Mouse (Mus musculus): ENCODE measurements around the gene Zranb2.

Zranb2 gene

DNA sequence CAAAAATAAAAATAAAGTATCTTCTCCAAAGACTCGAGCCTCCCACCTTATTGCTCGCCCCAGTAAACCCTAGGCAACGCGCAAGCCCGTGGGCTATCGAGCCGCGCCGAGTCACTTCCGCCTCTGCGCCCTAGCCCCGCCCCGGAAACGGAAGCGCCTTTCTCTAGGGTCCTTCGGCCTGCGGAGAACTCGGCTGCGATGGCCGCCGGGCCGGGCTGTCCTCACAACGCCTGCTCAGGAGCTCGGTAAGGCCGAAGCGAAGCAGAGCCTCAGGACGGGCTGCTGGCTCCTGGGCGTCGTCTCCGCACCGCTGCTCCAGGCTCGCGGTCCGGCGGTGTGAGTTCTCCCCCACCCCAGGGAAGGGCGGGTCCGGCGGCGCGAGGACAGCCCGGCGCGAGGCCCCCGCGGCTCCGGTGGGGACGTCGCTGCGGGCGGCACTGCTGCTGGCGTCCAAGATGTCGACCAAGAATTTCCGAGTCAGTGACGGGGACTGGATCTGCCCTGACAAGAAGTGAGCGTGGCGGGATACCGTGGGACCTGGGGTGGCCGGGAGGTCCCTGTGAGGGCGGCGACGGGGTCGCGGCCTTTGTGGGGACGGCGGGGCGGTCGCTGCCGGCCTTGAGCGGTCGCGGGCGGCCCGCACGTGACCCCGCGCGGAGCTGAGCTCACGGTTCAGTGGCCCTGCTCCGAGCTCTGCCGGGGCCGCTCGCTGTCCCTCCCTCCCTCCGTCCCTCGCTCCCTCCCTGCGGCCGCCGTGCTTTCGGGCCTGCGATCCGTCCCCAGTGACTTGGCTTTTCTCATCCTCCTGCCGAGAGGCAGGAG, at the start of gene Zranb2:
Gene Zranb2 (plus strand): TSS at position 197 of the 822 bp plus-strand sequence.
- DNase-seq (ENCODE audit: low read depth, low spot score) = peak; percentile 95

GRCm38 (mm10) chr3:157492043-157492442, 41.9 kb upstream of the Zranb2 start:
- DNase-seq (ENCODE audit: low read depth, low spot score) = no peak

DNA sequence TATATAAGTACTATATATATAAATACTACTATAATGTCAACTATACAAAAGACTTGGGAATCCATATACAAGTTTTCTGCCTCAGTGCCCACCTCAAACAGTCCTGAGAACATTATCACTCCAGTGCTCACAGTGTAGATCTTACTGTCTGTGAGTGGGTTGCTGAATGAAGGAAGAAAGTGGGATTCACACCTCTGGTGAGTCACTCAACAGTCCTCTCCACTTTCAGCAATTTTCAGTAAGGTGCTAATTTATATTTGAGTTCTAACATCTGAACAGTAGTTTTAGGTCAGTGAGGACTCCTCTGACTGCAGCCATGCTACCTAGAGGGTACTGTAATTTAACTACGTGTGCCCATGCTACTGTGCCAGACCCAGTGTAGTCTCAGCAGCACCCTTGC, 31.7 kb upstream of the Zranb2 start:
- DNase-seq (ENCODE audit: low read depth, low spot score) = no peak

DNA sequence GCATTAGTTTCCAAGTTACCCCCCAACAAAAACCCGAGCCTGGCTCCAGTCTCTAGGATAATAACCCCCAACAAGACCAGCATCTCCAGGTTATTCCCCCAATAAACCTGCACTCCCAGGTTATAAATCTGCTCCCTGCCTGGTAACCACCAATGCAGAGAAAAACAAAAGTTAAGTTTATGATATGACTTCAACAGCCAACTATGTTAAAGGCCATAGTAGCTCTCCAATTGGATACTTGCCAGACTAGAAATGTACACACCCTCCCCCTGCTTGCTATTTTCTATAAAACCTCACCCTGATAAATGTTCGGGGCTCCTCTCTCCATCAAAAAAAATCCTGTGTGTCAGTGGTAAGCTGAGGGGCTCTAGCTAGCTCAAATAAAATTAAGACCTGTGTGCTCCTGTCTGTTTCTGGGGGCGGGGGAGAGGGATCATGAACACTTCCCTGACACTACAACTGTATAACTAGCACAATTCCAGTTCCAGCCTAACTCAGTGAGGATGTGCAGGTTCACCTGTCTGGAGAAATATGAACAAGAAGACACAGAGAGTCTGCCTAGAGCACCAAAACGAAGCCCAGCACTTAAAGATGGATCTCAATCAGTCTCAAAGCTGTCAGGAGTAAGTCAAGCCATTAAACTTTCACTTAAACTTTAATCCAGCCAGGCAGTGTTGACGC, 19.7 kb upstream of the Zranb2 start:
- no peak for DNase-seq (ENCODE audit: low read depth, low spot score)

GRCm38 (mm10) chr3:157516471-157516870, 17.5 kb upstream of the Zranb2 start:
- no peak for DNase-seq (ENCODE audit: low read depth, low spot score)

- no peak for DNase-seq (ENCODE audit: low read depth, low spot score)
These were observed 16.0 kb upstream of the Zranb2 start for GRCm38 (mm10) chr3:157517992-157518391.

DNA sequence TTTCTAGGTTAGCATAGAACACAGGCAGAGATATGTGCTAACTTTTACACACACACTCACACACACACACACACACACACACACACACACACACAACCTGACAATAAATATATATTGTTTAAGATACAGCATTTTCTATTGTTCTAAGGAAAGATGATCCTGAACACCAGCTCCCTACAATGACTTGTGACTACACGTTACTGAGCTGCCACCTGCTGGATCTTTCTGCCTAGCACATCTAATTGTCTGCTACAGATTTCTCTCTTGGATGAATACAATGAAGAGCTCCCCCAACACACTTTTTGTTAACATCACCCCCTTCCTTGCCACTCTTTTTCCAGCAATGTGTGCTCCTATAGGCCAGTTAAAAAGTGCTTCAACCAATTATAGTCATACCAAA, 13.5 kb upstream of the Zranb2 start:
- peak; percentile 45 for DNase-seq (ENCODE audit: low read depth, low spot score)

DNA sequence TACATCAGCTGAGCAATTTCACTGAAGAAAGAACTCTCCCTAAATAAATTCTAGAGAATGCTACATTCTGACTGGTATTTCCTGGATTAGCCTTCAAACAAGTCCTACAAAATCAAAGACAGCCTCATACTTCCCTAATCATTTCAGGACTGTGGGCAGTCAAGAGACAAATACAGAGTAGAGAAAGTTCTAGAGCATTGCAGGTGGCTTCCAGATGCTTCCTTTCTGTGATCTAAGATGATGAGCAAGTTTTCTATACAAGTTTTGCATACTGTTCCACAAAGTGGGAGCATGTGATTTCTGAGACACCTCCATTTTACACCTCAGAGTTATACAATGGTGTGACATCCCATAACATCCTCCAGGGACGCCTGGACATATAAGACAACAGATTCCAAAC, 10.1 kb upstream of the Zranb2 start:
- no peak for DNase-seq (ENCODE audit: low read depth, low spot score)

DNA sequence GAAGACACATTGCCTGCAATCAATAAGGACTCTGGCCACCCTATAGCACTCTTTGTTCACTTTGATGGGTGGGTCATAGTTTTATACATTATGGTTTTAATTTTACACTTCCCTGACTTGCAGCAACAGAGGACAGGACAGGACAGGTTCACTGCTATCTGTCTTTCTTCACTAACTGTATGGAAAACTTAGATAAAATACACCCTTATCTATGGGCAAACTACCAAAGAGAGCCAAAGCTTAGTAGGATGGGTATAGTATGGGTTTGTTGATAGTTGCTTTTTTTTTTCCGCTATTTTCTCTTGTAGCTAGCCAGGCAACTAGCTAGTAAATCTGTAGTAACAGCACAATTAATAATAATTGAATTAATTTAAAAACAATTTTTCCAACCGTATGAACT, 2.4 kb upstream of the Zranb2 start:
- no peak for DNase-seq (ENCODE audit: low read depth, low spot score)

- no peak for DNase-seq (ENCODE audit: low read depth, low spot score)
These were observed 941 bp downstream of the Zranb2 start for GRCm38 (mm10) chr3:157534786-157535415.

- DNase-seq (ENCODE audit: low read depth, low spot score) = no peak
These were observed 15.4 kb downstream of the Zranb2 start for GRCm38 (mm10) chr3:157549323-157549722.

GRCm38 (mm10) chr3:157549758-157550600, 16.0 kb downstream of the Zranb2 start:
- no peak for DNase-seq (ENCODE audit: low read depth, low spot score)

- DNase-seq (ENCODE audit: low read depth, low spot score) = peak; percentile 51
These were observed 31.2 kb downstream of the Zranb2 start for GRCm38 (mm10) chr3:157565196-157565595.

GRCm38 (mm10) chr3:157566725-157567565, 33.0 kb downstream of the Zranb2 start, which contains the start of gene Ptger3:
Ptger3 (plus strand) TSS chr3:157566892.
- no peak for DNase-seq (ENCODE audit: low read depth, low spot score)

DNA sequence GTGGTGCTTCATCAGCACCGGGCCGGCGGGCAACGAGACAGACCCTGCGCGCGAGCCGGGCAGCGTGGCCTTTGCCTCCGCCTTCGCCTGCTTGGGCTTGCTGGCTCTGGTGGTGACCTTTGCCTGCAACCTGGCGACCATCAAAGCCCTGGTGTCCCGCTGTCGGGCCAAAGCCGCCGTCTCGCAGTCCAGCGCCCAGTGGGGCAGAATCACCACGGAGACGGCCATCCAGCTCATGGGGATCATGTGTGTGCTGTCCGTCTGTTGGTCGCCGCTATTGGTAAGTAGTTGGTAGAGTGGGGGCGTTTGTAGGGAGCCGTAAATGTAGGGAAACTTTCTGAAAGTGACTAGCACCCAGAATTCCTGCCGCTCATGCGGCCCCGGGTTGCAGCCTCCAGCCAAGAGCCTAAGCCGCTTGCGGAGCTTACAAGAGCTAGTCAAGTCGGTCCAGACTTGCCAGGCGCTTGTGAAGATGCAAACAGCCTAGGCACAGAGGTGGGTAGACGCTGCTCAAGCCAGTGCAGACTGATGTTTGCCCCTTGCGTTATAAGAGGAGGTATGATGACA, 33.7 kb downstream of the Zranb2 start:
- no peak for DNase-seq (ENCODE audit: low read depth, low spot score)

DNA sequence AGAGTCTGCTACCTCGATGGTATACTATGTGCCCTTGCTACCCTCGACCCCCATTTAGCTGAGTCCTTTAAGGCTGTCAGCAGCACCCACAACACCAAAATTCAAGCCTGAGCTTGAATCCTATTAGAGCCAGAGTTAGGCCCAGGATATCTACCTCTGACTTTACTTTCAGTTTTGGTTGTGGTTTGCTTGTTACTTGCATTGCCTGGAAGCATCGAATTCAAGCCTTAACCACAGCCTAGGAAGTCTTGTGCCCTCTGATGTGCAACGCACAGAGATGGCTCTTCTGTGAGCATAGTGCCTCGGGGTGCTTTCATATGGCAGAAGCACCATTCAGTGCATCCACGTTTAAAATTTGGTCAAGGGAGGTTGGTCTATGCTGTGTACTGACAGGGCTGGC, 38.1 kb downstream of the Zranb2 start:
- DNase-seq (ENCODE audit: low read depth, low spot score) = no peak

DNA sequence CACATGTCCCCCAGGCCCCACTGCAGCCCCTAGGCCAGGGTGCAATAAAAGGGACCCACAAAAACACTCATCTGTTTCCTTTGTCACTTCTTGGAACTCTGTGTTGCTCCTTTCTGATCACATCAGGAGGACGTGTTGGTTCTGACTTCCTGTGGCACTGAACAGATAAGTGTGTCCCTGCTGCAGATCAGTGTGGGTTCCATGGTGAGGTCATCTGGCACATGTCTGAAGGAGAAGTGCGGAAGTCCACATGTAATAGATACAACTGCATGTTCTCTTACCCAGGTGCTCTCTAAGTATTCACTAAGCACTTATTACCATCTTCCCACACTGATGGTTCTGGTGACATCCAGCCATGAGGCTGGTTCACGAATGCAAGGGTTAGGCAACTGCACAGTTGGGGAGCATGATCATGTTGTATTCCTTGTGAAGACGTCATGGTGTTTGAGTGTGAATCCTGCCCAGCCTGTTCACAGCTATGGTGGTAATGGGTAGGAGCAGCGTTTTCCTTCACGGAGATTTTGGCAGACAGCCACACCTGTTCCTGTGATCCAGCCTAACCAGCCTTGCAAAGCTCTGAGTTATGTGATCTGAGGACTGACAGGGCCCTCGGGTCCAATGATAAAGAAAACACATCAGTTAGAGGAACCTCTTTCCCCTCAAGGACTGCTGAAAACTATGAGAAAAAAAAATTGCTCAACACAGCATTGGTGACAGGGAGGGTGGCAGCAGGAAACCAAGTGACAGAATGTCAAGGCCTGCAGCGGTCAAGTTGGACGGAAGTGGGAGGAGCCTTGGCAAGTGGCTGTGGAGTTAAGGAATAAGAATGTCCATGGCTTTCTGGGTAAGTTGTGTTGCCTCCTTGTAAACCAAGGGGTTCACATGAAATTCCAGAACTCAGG, 41.7 kb downstream of the Zranb2 start:
- DNase-seq (ENCODE audit: low read depth, low spot score) = no peak

- DNase-seq (ENCODE audit: low read depth, low spot score) = no peak
These were observed 42.4 kb downstream of the Zranb2 start for GRCm38 (mm10) chr3:157576343-157576722.

DNA sequence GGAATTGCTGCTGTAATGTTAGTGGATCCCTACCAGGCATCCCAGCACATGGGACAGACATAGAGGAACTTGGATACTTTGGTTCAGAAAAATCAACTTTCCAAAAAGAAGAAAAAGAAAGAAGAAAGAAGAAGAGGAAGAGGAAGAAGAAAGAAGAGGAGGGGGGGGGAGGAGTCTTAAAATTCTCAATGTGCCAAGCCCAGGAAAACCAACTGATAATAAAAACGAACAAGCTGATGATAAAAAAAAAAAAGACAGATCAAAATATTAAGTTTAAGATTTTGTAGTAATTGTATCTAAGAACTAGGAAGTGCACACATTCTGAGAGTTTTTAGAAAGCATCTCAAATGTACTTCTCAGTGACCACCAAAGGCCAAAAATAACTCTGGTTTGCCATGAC, 42.9 kb downstream of the Zranb2 start:
- DNase-seq (ENCODE audit: low read depth, low spot score) = no peak

Measured in A20 (cell line).